Mouse (Mus musculus) c-Kit-negative CD71-positive TER-119-positive erythroid progenitor cells, embryonic 14.5 days (primary cell): Measurements from ENCODE around the gene Vstm2a.

Experiments used
- DNase-seq: peaks from one replicate; pipeline ENCODE4 v3.0.0-alpha.2; 2013; ENCODE audit warnings: low read depth, low spot score

The Vstm2a gene

GRCm38 (mm10) chr11:16439548-16440251 is 182.2 kb downstream of the Vstm2a start:
- no peak for DNase-seq
